Mouse (Mus musculus) CH12.LX (cell line): ENCODE results near the gene Cers5. TPM values are rescaled to one million over a fixed set of nuclear protein-coding genes. Genes with fewer than 3 reads are reported as not detected.
A peak's percentile ranks its signal among the peaks of the same experiment; 100 is the strongest.
"Not testable (repeated sequence)": the region's sequence is repeated elsewhere in the genome, so short reads cannot be mapped to it uniquely, and the experiment has no call there.

Source experiments
- DNase-seq: peaks from one replicate; pipeline ENCODE4 v3.0.0-alpha.2; 2013; ENCODE audit errors: extremely low read depth
- H3K27ac ChIP-seq: 2 replicates; pipeline ENCODE4 v1.5.1; 2012; ENCODE audit warnings: low read depth, mild to moderate bottlenecking, control low read depth, moderate library complexity; ENCODE audit not compliant: insufficient read depth
- H3K27me3 ChIP-seq: replicated peaks from 2 replicates; pipeline ENCODE3; 2012; ENCODE audit warnings: inconsistent platforms
- H3K36me3 ChIP-seq, 2 experiments: replicated peaks in 1 of 2; 2 replicates each; pipeline versions ENCODE3 to v1.6.1; 2012; ENCODE audit warnings: inconsistent platforms in 1 of 2, low read length in 1 of 2, mild to moderate bottlenecking in 1 of 2, mixed read lengths in 1 of 2, moderate library complexity in 1 of 2; ENCODE audit not compliant: control insufficient read depth in 1 of 2, insufficient read depth in 1 of 2
- H3K4me1 ChIP-seq, 2 experiments: 2 replicates each; pipeline ENCODE4 v1.6.1; 2012; ENCODE audit warnings: inconsistent platforms in 1 of 2, moderate library complexity in 1 of 2; ENCODE audit not compliant: insufficient read depth in 2 of 2, control insufficient read depth in 1 of 2
- H3K4me2 ChIP-seq: 2 replicates; pipeline ENCODE4 v1.6.1; 2012; ENCODE audit warnings: low read depth, mild to moderate bottlenecking, control low read depth; ENCODE audit not compliant: poor library complexity, insufficient read depth, severe bottlenecking
- H3K4me3 ChIP-seq, 3 experiments: fragments of 150-350 bp in 1 of 3; sonication (generic) in 1 of 3; replicated peaks in 1 of 3; 2 replicates each; pipeline versions ENCODE3 to v1.5.1; 2011 to 2012; ENCODE audit warnings: low read depth in 2 of 3, low read length in 2 of 3, mild to moderate bottlenecking in 2 of 3, moderate library complexity in 2 of 3, control low read depth in 1 of 3, improper control_type of control experiment in 1 of 3, inconsistent platforms in 1 of 3, mixed read lengths in 1 of 3; ENCODE audit not compliant: poor library complexity in 1 of 3
- H3K79me2 ChIP-seq: replicated peaks from 2 replicates; pipeline ENCODE4 v1.6.1; 2012; ENCODE audit warnings: mild to moderate bottlenecking, moderate library complexity; ENCODE audit not compliant: control insufficient read depth, poor library complexity, insufficient read depth, severe bottlenecking; ENCODE audit errors: extremely low read depth
- H3K9ac ChIP-seq: 2 replicates; pipeline ENCODE4 v1.6.1; 2012; ENCODE audit warnings: low read depth, mild to moderate bottlenecking, control low read depth, moderate library complexity; ENCODE audit not compliant: insufficient read depth
- H3K9me3 ChIP-seq: replicated peaks from 2 replicates; pipeline ENCODE3; 2012; ENCODE audit warnings: low read length, inconsistent platforms, mixed read lengths
- BHLHE40 ChIP-seq: IDR thresholded peaks from 2 replicates; pipeline ENCODE4 v1.6.1; 2011; ENCODE audit warnings: mild to moderate bottlenecking, low read depth, low read length, improper control_type of control experiment
- CHD1 ChIP-seq: IDR thresholded peaks from 2 replicates; pipeline ENCODE4 v1.6.1; 2012; ENCODE audit warnings: low read depth, low read length, improper control_type of control experiment, inconsistent platforms
- CHD2 ChIP-seq: IDR thresholded peaks from 2 replicates; pipeline ENCODE4 v1.6.1; 2011; ENCODE audit warnings: low read length, improper control_type of control experiment
- CTCF ChIP-seq, 2 experiments: IDR thresholded peaks in 1 of 2; conservative IDR thresholded peaks in 1 of 2; 2 replicates each; pipeline ENCODE4 v1.5.1; 2011 to 2012; ENCODE audit warnings: low read depth in 2 of 2, low read length in 2 of 2, improper control_type of control experiment in 1 of 2, inconsistent platforms in 1 of 2, mild to moderate bottlenecking in 1 of 2, moderate library complexity in 1 of 2
- E2F4 ChIP-seq: IDR thresholded peaks from 2 replicates; pipeline ENCODE4 v1.6.1; 2011; ENCODE audit warnings: low read depth, low read length, improper control_type of control experiment; ENCODE audit not compliant: insufficient replicate concordance
- ELF1 ChIP-seq: IDR thresholded peaks from 2 replicates; pipeline ENCODE4 v1.6.1; 2014; ENCODE audit warnings: low read depth, mild to moderate bottlenecking, inconsistent platforms, low read length, improper control_type of control experiment
- ETS1 ChIP-seq: conservative IDR thresholded peaks from 2 replicates; pipeline ENCODE4 v1.6.1; 2012; ENCODE audit warnings: low read depth, mild to moderate bottlenecking, inconsistent platforms, low read length, improper control_type of control experiment, moderate library complexity
- HCFC1 ChIP-seq: IDR thresholded peaks from 2 replicates; pipeline ENCODE4 v1.6.1; 2012; ENCODE audit warnings: low read depth, mild to moderate bottlenecking, inconsistent platforms, low read length, improper control_type of control experiment
- IRF4 ChIP-seq: IDR thresholded peaks from 2 replicates; pipeline ENCODE4 v1.6.1; 2014; ENCODE audit warnings: low read depth, mild to moderate bottlenecking, inconsistent platforms, low read length, improper control_type of control experiment
- JUN ChIP-seq: IDR thresholded peaks from 2 replicates; pipeline ENCODE4 v1.6.1; 2011; ENCODE audit warnings: low read depth, mild to moderate bottlenecking, low read length, improper control_type of control experiment, moderate library complexity; ENCODE audit not compliant: insufficient read depth
- JUND ChIP-seq: conservative IDR thresholded peaks from 2 replicates; pipeline ENCODE4 v1.6.1; 2011; ENCODE audit warnings: low read depth, low read length, improper control_type of control experiment
- KAT2A ChIP-seq: IDR thresholded peaks from 2 replicates; pipeline ENCODE4 v1.6.1; 2012; ENCODE audit warnings: low read length, improper control_type of control experiment, inconsistent platforms; ENCODE audit not compliant: insufficient replicate concordance
- MAX ChIP-seq: IDR thresholded peaks from 2 replicates; pipeline ENCODE4 v1.6.1; 2011; ENCODE audit warnings: low read length, improper control_type of control experiment
- MAZ ChIP-seq: IDR thresholded peaks from 2 replicates; pipeline ENCODE4 v1.6.1; 2012; ENCODE audit warnings: low read depth, mild to moderate bottlenecking, inconsistent platforms, low read length, improper control_type of control experiment, moderate library complexity
- MEF2A ChIP-seq: IDR thresholded peaks from 2 replicates; pipeline ENCODE4 v1.6.1; 2014; ENCODE audit warnings: low read depth, mild to moderate bottlenecking, inconsistent platforms, low read length, improper control_type of control experiment, borderline replicate concordance
- MXI1 ChIP-seq: IDR thresholded peaks from 2 replicates; pipeline ENCODE4 v1.6.1; 2011; ENCODE audit warnings: mild to moderate bottlenecking, low read depth, low read length, improper control_type of control experiment
- MYC ChIP-seq: IDR thresholded peaks from 2 replicates; pipeline ENCODE4 v1.6.1; 2011; ENCODE audit warnings: low read depth, mild to moderate bottlenecking, improper control_type of control experiment, low read length
- NELFE ChIP-seq: IDR thresholded peaks from 2 replicates; pipeline ENCODE4 v1.6.1; 2011; ENCODE audit warnings: low read depth, low read length, improper control_type of control experiment
- NRF1 ChIP-seq: IDR thresholded peaks from 2 replicates; pipeline ENCODE4 v1.6.1; 2014; ENCODE audit warnings: low read depth, mild to moderate bottlenecking, inconsistent platforms, low read length, improper control_type of control experiment, moderate library complexity
- PAX5 ChIP-seq: IDR thresholded peaks from 2 replicates; pipeline ENCODE4 v1.6.1; 2012; ENCODE audit warnings: low read length, inconsistent platforms, mixed read lengths
- POLR2A ChIP-seq: IDR thresholded peaks from 2 replicates; pipeline ENCODE4 v1.6.1; 2011; ENCODE audit warnings: low read depth, mild to moderate bottlenecking, improper control_type of control experiment, low read length
- POLR2AphosphoS2 ChIP-seq: IDR thresholded peaks from 2 replicates; pipeline ENCODE4 v1.6.1; 2011; ENCODE audit warnings: low read depth, low read length, improper control_type of control experiment
- RAD21 ChIP-seq: IDR thresholded peaks from 2 replicates; pipeline ENCODE4 v1.6.1; 2011; ENCODE audit warnings: low read depth, mild to moderate bottlenecking, low read length, improper control_type of control experiment, moderate library complexity
- RCOR1 ChIP-seq: conservative IDR thresholded peaks from 2 replicates; pipeline ENCODE4 v1.6.1; 2012; ENCODE audit warnings: low read depth, mild to moderate bottlenecking, inconsistent platforms, low read length, improper control_type of control experiment
- SMC3 ChIP-seq: IDR thresholded peaks from 2 replicates; pipeline ENCODE4 v1.6.1; 2011; ENCODE audit warnings: low read depth, low read length, improper control_type of control experiment
- TBP ChIP-seq: conservative IDR thresholded peaks from 2 replicates; pipeline ENCODE4 v1.6.1; 2011; ENCODE audit warnings: low read depth, low read length, improper control_type of control experiment
- UBTF ChIP-seq: IDR thresholded peaks from 2 replicates; pipeline ENCODE4 v1.6.1; 2012; ENCODE audit warnings: low read depth, mild to moderate bottlenecking, inconsistent platforms, low read length, improper control_type of control experiment, moderate library complexity
- USF1 ChIP-seq: IDR thresholded peaks from 2 replicates; pipeline ENCODE4 v1.6.1; 2014; ENCODE audit warnings: low read depth, mild to moderate bottlenecking, inconsistent platforms, low read length, improper control_type of control experiment
- USF2 ChIP-seq: conservative IDR thresholded peaks from 2 replicates; pipeline ENCODE4 v1.6.1; 2011; ENCODE audit warnings: low read depth, low read length, improper control_type of control experiment
- ZKSCAN1 ChIP-seq: IDR thresholded peaks from 2 replicates; pipeline ENCODE4 v1.6.1; 2012; ENCODE audit warnings: low read depth, inconsistent platforms, low read length, improper control_type of control experiment, borderline replicate concordance
- ZMIZ1 ChIP-seq: IDR thresholded peaks from 2 replicates; pipeline ENCODE4 v1.6.1; 2012; ENCODE audit warnings: low read depth, mild to moderate bottlenecking, inconsistent platforms, low read length, improper control_type of control experiment
- ZNF384 ChIP-seq: IDR thresholded peaks from 2 replicates; pipeline ENCODE4 v1.6.1; 2012; ENCODE audit warnings: low read depth, low read length, improper control_type of control experiment, inconsistent platforms
- dilution Hi-C: fragments of 300-500 bp; cut with MboI; formaldehyde crosslinking; loops from 2 replicates; pipeline ENCODE4 v1.14.3; 2020; ENCODE audit warnings: low sequenced_read_pairs; ENCODE audit not compliant: extremely low pct_unique_long_range_greater_than_20kb, extremely low pct_ligation_motif_present
- in situ Hi-C: fragments of 300-500 bp; cut with MboI; formaldehyde crosslinking; loops from 3 replicates; pipeline ENCODE4 v1.14.3; 2019; ENCODE audit warnings: low sequenced_read_pairs, low pct_ligation_motif_present, low pct_unique_long_range_greater_than_20kb, mixed read lengths
- polyA plus RNA-seq: library from polyadenylated mRNA; unstranded; fragments of >175 nt; gene quantifications from 2 replicates; pipeline ENCODE4 v1.2.1, GENCODE M21; 2012; ENCODE audit warnings: low read depth; ENCODE audit not compliant: insufficient read length
- total RNA-seq, 2 experiments: library from RNA; depleted of rRNA; stranded (reverse); fragments of 300-350 nt in 1 of 2; fragments of >200 nt in 1 of 2; gene quantifications; 2 replicates each; pipeline ENCODE4 v1.2.3; 2012 to 2014

Gene Cers5
- total RNA-seq (2012; rRNA removed) (45.0 and 48.9 TPM in 2 replicates), total RNA-seq (2014; rRNA removed) (140 and 149 TPM in 2 replicates), polyA plus RNA-seq (83.7 and 94.3 TPM in 2 replicates)

DNA sequence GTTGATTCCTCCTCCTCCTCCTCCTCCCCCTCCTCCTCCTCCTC is at the start of gene Cers5:
TSS of gene Cers5 (minus strand) at position 5 of the 44 bp plus-strand sequence.
- peaks cover 0 to 10% of the 10 kb centered on the region in 2 experiments for H3K36me3 ChIP-seq
- in situ Hi-C loops = loop anchor here (5.0 kb wide), 1 partner anchor 45 kb away; the partner anchor contains the start of gene Cox14
- peaks cover 23% of the 10 kb centered on the region for H3K79me2 ChIP-seq
- H3K9ac ChIP-seq = peak within 1 kb of the TSS; percentile 84
- H3K9me3 ChIP-seq, DNase-seq, dilution Hi-C loops, H3K27me3 ChIP-seq: not testable (repeated sequence)
- H3K27ac ChIP-seq = peak within 1 kb of the TSS; percentile 72
- peaks cover 1 to 47% of the 10 kb centered on the region in 2 experiments; a peak in 3 of 4 replicates for H3K4me1 ChIP-seq
- peak within 1 kb of the TSS; percentile 75 to 94 (median 88) for H3K4me3 ChIP-seq
- H3K4me2 ChIP-seq = peak within 1 kb of the TSS; percentile 85

- Histone ChIP-seq H3K27me3 (no peaks in the 10 kb centered on the region), H3K4me3 (peak overlapping the region; percentile 61 to 70 (median 63)), H3K4me2 (peak overlapping the region; percentile 89), H3K79me2 (peaks cover 15% of the 10 kb centered on the region), H3K27ac (peak overlapping the region; percentile 95), H3K36me3 (peaks cover 6 to 15% of the 10 kb centered on the region in 2 experiments), H3K9me3 (peaks cover 17% of the 10 kb centered on the region), H3K9ac (peak overlapping the region; percentile 61), H3K4me1 (peaks cover 3 to 32% of the 10 kb centered on the region in 2 experiments)
- peak; percentile 50 for DNase-seq
- dilution Hi-C loops = no loop called here
- in situ Hi-C loops = no loop called here
- TF ChIP-seq USF1 (no peak), ELF1 (0 out of 2 replicates have a peak, but pooled peaks have one; percentile 48), CHD1 (peak; percentile 91), MAZ (0 out of 2 replicates have a peak, but pooled peaks have one; percentile 55), PAX5 (no peak), USF2 (no peak), RCOR1 (0 out of 2 replicates have a peak, but pooled peaks have one; percentile 28), KAT2A (no peak), ZMIZ1 (0 out of 2 replicates have a peak, but pooled peaks have one; percentile 54), CHD2 (no peak), JUN (no peak), POLR2A (peak; percentile 64), CTCF (conservative IDR thresholded peaks at IDR 0.05 in 1 of 2, IDR thresholded peaks at IDR 0.05 in 1 of 2; ENCODE audit: low read depth in 2 of 2, low read length in 2 of 2) (no peak), NELFE (no peak), POLR2AphosphoS2 (no peak), HCFC1 (no peak), ZNF384 (no peak), IRF4 (peak; percentile 35; the same call in 1 of the 2 replicates), MEF2A (0 out of 2 replicates have a peak, but pooled peaks have one; percentile 37), BHLHE40 (peak; percentile 45; the same call in 1 of the 2 replicates), E2F4 (no peak), MYC (no peak), SMC3 (no peak), ZKSCAN1 (no peak), RAD21 (no peak), JUND (no peak), TBP (peak; percentile 55; the same call in 1 of the 2 replicates), MXI1 (peak; percentile 60), MAX (peak; percentile 62; the same call in 1 of the 2 replicates), NRF1 (no peak), UBTF (0 out of 2 replicates have a peak, but pooled peaks have one; percentile 19), ETS1 (peak; percentile 37; the same call in 1 of the 2 replicates)
Measured at GRCm38 (mm10) chr15:99819621-99820279, 47.1 kb upstream of the Cers5 start.
